ENCODE assay signal across 12 mouse cellular contexts in the genomic region with DNA sequence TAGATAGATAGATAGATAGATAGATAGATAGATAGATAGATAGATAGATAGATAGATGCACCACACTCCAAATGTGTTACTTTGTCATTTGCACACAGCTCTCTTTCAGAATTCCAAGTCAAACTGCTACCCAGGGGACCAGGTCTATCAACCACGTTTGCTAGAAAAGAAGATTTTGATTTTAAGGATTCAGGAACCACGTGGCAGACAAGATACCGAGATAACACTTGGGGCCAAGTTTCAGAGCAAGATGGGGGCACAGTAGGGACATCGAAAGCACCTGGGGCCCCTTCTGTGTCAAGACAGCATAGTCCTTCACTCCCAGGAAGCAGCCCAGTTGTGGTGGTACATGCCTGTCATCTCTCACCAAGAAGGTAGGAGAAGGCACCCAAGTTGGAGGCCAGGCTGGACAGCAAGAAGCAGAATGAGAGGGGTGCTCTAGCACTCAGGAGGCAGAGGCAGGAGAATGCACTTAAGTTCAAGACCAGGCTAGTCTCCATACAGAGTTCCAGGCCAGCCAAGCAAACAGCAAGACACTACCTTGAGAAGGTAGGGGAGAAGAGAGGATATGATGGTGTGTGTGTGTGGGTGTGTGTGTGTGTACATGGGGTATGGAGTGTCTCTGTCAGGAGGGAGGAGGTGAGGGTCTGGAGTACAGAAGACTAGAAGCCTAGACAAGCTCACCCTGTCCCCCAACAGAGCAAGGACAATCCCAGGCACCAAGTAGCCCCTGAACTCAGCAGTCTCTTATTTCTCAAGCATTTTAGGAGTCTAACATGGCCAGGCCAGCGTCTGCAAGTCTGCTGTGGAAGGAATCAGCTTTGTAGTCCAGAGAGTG. TPM values are rescaled to one million over a fixed set of nuclear protein-coding genes. Genes with fewer than 3 reads are reported as not detected.
DNase-seq lines count a peak whose midpoint lies in the region; ATAC-seq and TF ChIP-seq lines count a peak whose summit lies in the region.
"Had no signal": no experiment of that assay in that cellular context is flagged by ENCODE, and none has a peak within 500 bp of the region (broad histone marks: within the 10 kb centered on the region; RNA-seq: fewer than 3 reads in every experiment).

No protein-coding gene starts in this region.

- H3K27me3 ChIP-seq in kidney, embryonic 16.5 days (ENCODE audit: insufficient read depth, low read length), result no peaks in the 10 kb centered on the region
- no peaks in the 10 kb centered on the region for H3K27me3 ChIP-seq in liver, embryonic 13.5 days
- H3K27me3 ChIP-seq: neural tube, embryonic 13.5 days had no signal

- TF ChIP-seq POLR2A in bone marrow, adult 2 months (IDR thresholded peaks at IDR 0.05; ENCODE audit: borderline replicate concordance, control insufficient read depth, low read depth, low read length), result no peak

- H3K4me3 ChIP-seq in kidney, embryonic 16.5 days (ENCODE audit: low read length), result no peak overlapping the region
- H3K4me3 ChIP-seq in bone marrow, adult 2 months (replicated peaks; ENCODE audit: control insufficient read depth, low read depth, low read length), result no peak overlapping the region
- no peak overlapping the region for H3K4me3 ChIP-seq in liver, embryonic 13.5 days (replicated peaks)
- H3K4me3 ChIP-seq: forebrain, embryonic 13.5 days; neural tube, embryonic 13.5 days had no signal

- DNase-seq in CD4-positive, CD25-positive, alpha-beta regulatory T cell, adult 2 months (ENCODE audit: low read depth, low spot score), result peak; percentile 43
- no peak for DNase-seq in kidney, postnatal 14 days
- DNase-seq in liver, embryonic 13.5 days, result no peak
- DNase-seq in adipocyte (ENCODE audit: low spot score), result no peak
- DNase-seq in natural killer cell, adult 2 months (ENCODE audit: low spot score in 2 of 2), result no peak
- DNase-seq: cerebellum, postnatal 25 days; right cerebral cortex, postnatal 4 days had no signal

- H3K4me2 ChIP-seq in kidney, embryonic 16.5 days (replicated peaks; ENCODE audit: low read depth, low read length), result no peak overlapping the region
- H3K4me2 ChIP-seq in liver, embryonic 13.5 days, result peak overlapping the region; percentile 75
- H3K4me2 ChIP-seq: forebrain, embryonic 13.5 days; neural tube, embryonic 13.5 days had no signal

- H3K36me3 ChIP-seq in kidney, embryonic 16.5 days (ENCODE audit: insufficient read depth, low read length), result no peaks in the 10 kb centered on the region
- H3K36me3 ChIP-seq in liver, embryonic 13.5 days, result no peaks in the 10 kb centered on the region
- H3K36me3 ChIP-seq: neural tube, embryonic 13.5 days had no signal

- H3K4me1 ChIP-seq in kidney, embryonic 16.5 days (ENCODE audit: insufficient read depth, low read length), result peaks cover 64% of the 10 kb centered on the region
- peaks cover 33% of the 10 kb centered on the region for H3K4me1 ChIP-seq in bone marrow, adult 2 months (ENCODE audit: control insufficient read depth, insufficient read depth, low read length)
- peaks cover 100% of the 10 kb centered on the region for H3K4me1 ChIP-seq in liver, embryonic 13.5 days (replicated peaks)

- peak overlapping the region; percentile 66; the same call in 1 of the 2 replicates for H3K27ac ChIP-seq in kidney, embryonic 16.5 days (ENCODE audit: low read length)
- H3K27ac ChIP-seq in bone marrow, adult 2 months (ENCODE audit: control insufficient read depth, insufficient read depth, low read depth, low read length, poor library complexity), result peak overlapping the region; percentile 97
- H3K27ac ChIP-seq in liver, embryonic 13.5 days, result peak overlapping the region; percentile 98
- H3K27ac ChIP-seq: forebrain, embryonic 13.5 days; neural tube, embryonic 13.5 days had no signal

- no peak for ATAC-seq in CD4-positive, CD25-positive, alpha-beta regulatory T cell, adult 4 months
- no peak for ATAC-seq in kidney, embryonic 16.5 days (ENCODE audit: low FRiP score, low TSS enrichment)
- no peak for ATAC-seq in liver, embryonic 13.5 days (ENCODE audit: low read depth)
- ATAC-seq: forebrain, embryonic 13.5 days had no signal

- H3K9ac ChIP-seq in kidney, embryonic 16.5 days (replicated peaks; ENCODE audit: low read length), result 0 out of 2 replicates have a peak overlapping the region, but pooled peaks have one; percentile 37
- peak overlapping the region; percentile 74 for H3K9ac ChIP-seq in liver, embryonic 13.5 days
- H3K9ac ChIP-seq: forebrain, embryonic 13.5 days; neural tube, embryonic 13.5 days had no signal

- 85% methylated on average over 5 of the region's 5 CpGs for WGBS in kidney, embryonic 16.5 days
- WGBS in bone marrow, adult 2 months, result 31% methylated on average over 5 of the region's 5 CpGs
- WGBS in liver, embryonic 13.5 days (ENCODE audit: insufficient replicate concordance), result 23% methylated on average over 5 of the region's 5 CpGs

- TF ChIP-seq CTCF in bone marrow, adult 2 months (IDR thresholded peaks at IDR 0.05; ENCODE audit: control insufficient read depth, insufficient read depth, low read length), result no peak; the same call in 1 of the 2 replicates

- no peaks in the 10 kb centered on the region for H3K9me3 ChIP-seq in kidney, embryonic 16.5 days (ENCODE audit: low read length)
- no peaks in the 10 kb centered on the region for H3K9me3 ChIP-seq in liver, embryonic 13.5 days (replicated peaks)
- H3K9me3 ChIP-seq: forebrain, embryonic 13.5 days; neural tube, embryonic 13.5 days had no signal

RNA-seq across cellular contexts. Expression of gene Zfp36l2, which starts 42.8 kb away (rescaled TPM):
- polyA plus RNA-seq in CD4-positive, CD25-positive, alpha-beta regulatory T cell, adult 4 months (2017; shearing (Covaris generic)), result 10 to 100 TPM; 26.9 to 79.1 TPM
- 9.5 and 11.4 TPM in 2 replicates for polyA plus RNA-seq in kidney, embryonic 16.5 days (2015; fragmentation: Nextera tagmentation; extraction: Ambion mirVana)
- 45.8 and 74.0 TPM in 2 replicates for polyA plus RNA-seq in bone marrow, adult 2 months (2011; ENCODE audit: insufficient read depth, insufficient read length, low replicate concordance, missing spikeins)
- 8.9 and 10.0 TPM in 2 replicates for polyA plus RNA-seq in liver, embryonic 13.5 days (2015; fragmentation: Nextera tagmentation; extraction: Ambion mirVana)
